Mouse (Mus musculus) lung, embryonic 15.5 days (tissue): ENCODE results near the gene Cetn3. TPM values are rescaled to one million over a fixed set of nuclear protein-coding genes. Genes with fewer than 3 reads are reported as not detected.

Experiments used
- ATAC-seq: fragments of 200-750 bp; cut with Nextera tagmentation; 2 replicates; pipeline ENCODE4 v1.8.0; 2017; ENCODE audit warnings: moderate number of reproducible peaks, borderline replicate concordance; ENCODE audit not compliant: low FRiP score, low TSS enrichment; ENCODE audit errors: extremely low read depth
- H3K27ac ChIP-seq: fragments of 300-500 bp; sonication (generic); 2 replicates; pipeline ENCODE4 v1.5.1; 2015; ENCODE audit warnings: moderate library complexity, mild to moderate bottlenecking, inconsistent platforms
- H3K27me3 ChIP-seq: fragments of 300-500 bp; sonication (generic); 2 replicates; pipeline ENCODE4 v1.6.1; 2015; ENCODE audit warnings: inconsistent platforms
- H3K36me3 ChIP-seq: fragments of 300-500 bp; sonication (generic); 2 replicates; pipeline ENCODE4 v1.6.1; 2015; ENCODE audit warnings: inconsistent platforms
- H3K4me1 ChIP-seq: fragments of 300-500 bp; sonication (generic); 2 replicates; pipeline ENCODE4 v1.6.1; 2015; ENCODE audit warnings: inconsistent platforms
- H3K4me2 ChIP-seq: fragments of 300-500 bp; sonication (generic); 2 replicates; pipeline ENCODE4 v1.6.1; 2015; ENCODE audit warnings: inconsistent platforms, mild to moderate bottlenecking, moderate library complexity
- H3K4me3 ChIP-seq: fragments of 300-500 bp; sonication (generic); 2 replicates; pipeline ENCODE4 v1.5.1; 2015; ENCODE audit warnings: mild to moderate bottlenecking, inconsistent platforms
- H3K9ac ChIP-seq: fragments of 300-500 bp; sonication (generic); 2 replicates; pipeline ENCODE4 v1.6.1; 2015; ENCODE audit warnings: inconsistent platforms
- H3K9me3 ChIP-seq: fragments of 300-500 bp; sonication (generic); 2 replicates; pipeline ENCODE4 v1.6.1; 2016; ENCODE audit warnings: inconsistent platforms
- WGBS: fragments of 180-500 bp; shearing (Covaris S2); methylation state at CpG from one replicate; pipeline ENCODE4 v1.1.7; 2015; 5-methylcytosine and 5-hydroxymethylcytosine counted together
- polyA plus RNA-seq: library from polyadenylated mRNA; unstranded; fragments of >200 nt; fragmentation: Nextera tagmentation; extraction: Ambion mirVana; gene quantifications from 2 replicates; pipeline ENCODE4 v1.2.1, GENCODE M21; 2015

The Cetn3 gene
- polyA plus RNA-seq, 1 experiment from 2014 or later: 195 TPM

DNA sequence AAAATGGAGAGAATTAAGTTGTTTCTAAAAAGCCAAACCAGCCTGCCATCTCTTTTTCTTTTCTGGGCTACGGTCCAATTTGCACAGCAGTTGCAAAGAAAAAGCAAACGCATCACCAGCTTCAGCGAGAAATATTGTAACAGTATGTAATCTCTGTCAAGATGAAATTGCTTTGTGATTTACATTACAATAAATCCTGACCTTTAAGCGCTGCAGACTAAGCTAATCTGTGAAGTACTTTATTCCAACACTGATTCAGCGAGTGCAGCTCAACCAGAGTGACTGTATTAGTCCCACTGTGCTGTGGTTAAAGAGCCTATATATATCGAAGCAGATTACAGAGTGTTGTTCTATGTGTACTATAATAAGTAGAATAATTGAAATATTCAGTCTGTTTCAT, 45.6 kb downstream of the Cetn3 start:
- Histone ChIP-seq H3K36me3 (no peaks in the 10 kb centered on the region), H3K4me2 (no peak overlapping the region), H3K9ac (no peak overlapping the region), H3K9me3 (no peaks in the 10 kb centered on the region), H3K4me3 (no peak overlapping the region), H3K27ac (no peak overlapping the region), H3K4me1 (no peaks in the 10 kb centered on the region), H3K27me3 (no peaks in the 10 kb centered on the region)
- no peak for ATAC-seq
- 38% methylated on average over 6 of the region's 6 CpGs for WGBS

DNA sequence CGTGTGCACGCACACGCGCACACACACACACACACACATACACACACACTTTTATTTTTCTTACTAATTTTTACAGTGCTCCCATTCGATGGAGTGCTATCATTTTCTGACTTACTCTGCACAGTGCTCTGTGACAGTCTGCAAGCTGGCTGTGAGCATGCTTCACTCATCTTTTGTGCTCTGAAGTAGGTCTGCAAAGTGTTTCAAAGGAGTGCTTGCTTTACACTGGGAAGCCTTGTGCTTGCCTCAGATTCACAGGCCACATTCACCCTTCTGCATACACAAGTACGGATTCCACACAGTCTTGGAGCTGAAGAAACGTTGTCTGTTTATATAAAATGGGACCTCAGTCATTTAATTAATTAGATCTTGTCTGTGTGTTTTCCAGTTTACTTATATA, 49.0 kb downstream of the Cetn3 start:
- Histone ChIP-seq H3K9ac (no peak overlapping the region), H3K27ac (no peak overlapping the region), H3K4me2 (no peak overlapping the region), H3K36me3 (no peaks in the 10 kb centered on the region), H3K27me3 (no peaks in the 10 kb centered on the region), H3K4me1 (0 out of 2 replicates have a peak, but pooled peaks cover 1% of the 10 kb centered on the region), H3K9me3 (no peaks in the 10 kb centered on the region), H3K4me3 (no peak overlapping the region)
- 71% methylated on average over 7 of the region's 7 CpGs for WGBS
- no peak for ATAC-seq

DNA sequence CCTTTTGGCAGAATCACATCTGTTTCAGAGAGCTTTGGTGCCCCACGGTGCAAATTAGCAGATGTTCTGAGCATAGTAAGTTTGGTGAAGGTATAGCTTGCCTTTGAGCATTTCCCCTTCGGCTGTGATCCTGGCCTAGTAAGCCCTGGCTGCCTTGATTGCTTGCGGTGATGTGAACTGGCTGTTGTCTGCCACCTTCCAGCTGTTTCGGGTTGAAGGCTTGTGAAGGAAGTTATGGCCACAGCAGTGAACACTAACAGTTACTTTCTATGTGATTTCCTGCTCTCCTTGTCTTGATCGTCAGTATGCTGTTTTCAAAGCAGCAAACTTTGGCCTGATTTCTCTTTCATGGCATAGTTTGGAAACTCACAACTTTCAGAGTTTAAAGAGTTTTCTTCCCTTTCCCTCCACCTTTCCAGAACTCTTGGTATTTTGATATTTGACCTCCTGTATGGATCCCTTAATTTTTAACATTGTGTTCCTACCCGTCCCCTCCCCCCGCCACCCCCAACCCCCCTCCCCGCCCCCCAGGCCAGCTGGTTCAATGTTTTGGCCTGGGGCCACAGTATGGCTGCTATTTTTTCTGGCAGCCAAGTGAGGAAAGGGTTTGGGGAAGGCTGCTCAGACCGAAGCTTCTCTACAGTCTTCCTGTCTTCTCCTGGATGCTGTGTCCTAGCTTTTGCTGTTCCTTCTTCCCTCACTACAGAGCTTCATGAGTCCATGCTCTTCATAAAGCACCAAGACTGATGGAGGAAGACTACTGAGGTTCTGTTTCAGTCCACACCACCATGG, 53.7 kb downstream of the Cetn3 start:
- ATAC-seq: peak; percentile 65; the same call in 1 of the 2 replicates
- Histone ChIP-seq H3K4me1 (0 out of 2 replicates have a peak, but pooled peaks cover 4% of the 10 kb centered on the region), H3K27ac (no peak overlapping the region; the same call in 1 of the 2 replicates), H3K36me3 (no peaks in the 10 kb centered on the region), H3K9me3 (no peaks in the 10 kb centered on the region), H3K27me3 (no peaks in the 10 kb centered on the region), H3K4me2 (no peak overlapping the region), H3K9ac (no peak overlapping the region), H3K4me3 (no peak overlapping the region)
- 44% methylated on average over 8 of the region's 9 CpGs for WGBS

DNA sequence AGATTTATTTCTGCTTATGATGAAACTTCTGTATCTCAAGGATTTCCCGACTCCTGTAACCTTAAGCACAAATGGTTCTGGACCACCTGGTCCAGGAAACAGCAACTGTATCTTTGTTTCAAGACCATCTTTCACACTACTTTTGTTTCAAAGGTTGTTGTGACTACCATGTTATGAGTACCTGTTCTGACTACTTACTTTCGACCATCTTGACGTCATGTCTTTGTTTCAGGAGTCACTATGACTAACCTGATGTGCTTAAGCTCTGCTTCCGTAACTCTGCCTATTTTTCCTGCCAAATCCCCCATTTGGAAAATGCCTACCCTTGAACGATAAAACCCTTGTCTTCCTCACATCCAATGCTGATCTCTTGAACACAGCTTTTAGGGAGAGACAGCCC, 55.1 kb downstream of the Cetn3 start:
- 0 out of 2 replicates have a peak, but pooled peaks cover 4% of the 10 kb centered on the region for H3K4me1 ChIP-seq
- H3K4me3 ChIP-seq: no peak overlapping the region
- H3K9ac ChIP-seq: no peak overlapping the region
- H3K27ac ChIP-seq: no peak overlapping the region
- H3K4me2 ChIP-seq: no peak overlapping the region
- WGBS: 88% methylated on average over 5 of the region's 5 CpGs
- ATAC-seq: no peak
- H3K36me3 ChIP-seq: no peaks in the 10 kb centered on the region
- H3K27me3 ChIP-seq: no peaks in the 10 kb centered on the region
- H3K9me3 ChIP-seq: no peaks in the 10 kb centered on the region

DNA sequence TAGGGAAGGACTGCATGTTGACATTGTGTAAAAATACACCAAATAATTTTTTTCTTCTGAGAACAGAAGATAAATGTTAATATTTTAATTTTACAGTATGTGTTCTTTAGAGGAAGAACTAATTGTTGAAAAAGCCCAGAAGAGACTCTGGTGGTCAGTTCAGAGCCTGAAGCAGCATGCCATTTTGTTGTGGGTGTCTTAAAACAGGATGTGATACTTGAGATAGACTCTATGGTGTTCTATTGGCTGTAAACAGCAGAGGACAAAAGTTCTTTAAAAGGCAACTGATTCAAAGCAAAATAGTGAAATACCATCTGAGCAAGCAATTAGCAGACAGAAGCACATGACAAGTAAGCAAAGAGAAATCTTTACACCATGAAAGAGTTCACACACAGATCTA, 56.1 kb downstream of the Cetn3 start:
- Histone ChIP-seq H3K4me1 (0 out of 2 replicates have a peak, but pooled peaks cover 4% of the 10 kb centered on the region), H3K36me3 (no peaks in the 10 kb centered on the region), H3K4me3 (no peak overlapping the region), H3K4me2 (no peak overlapping the region), H3K27me3 (no peaks in the 10 kb centered on the region), H3K27ac (no peak overlapping the region), H3K9ac (no peak overlapping the region), H3K9me3 (no peaks in the 10 kb centered on the region)
- ATAC-seq: no peak

DNA sequence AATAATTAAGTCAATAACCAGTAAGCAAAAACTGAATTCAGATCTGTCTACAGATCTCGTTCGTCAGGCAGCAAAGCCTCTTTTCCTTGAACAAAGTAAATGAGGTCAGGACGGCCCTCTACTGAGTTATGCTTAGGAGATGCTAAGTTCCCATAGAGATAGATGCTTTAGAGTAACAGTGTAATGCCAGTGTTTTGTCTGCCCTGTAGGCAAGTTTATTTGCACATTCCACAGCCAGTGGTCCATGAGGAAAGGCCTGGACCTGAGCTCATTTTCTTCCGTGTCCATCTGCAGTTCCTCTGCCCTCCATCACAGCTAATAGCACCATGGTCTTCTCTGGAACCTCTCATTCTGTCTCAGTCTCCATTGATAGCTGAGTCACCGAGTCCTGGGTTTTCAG, 57.4 kb downstream of the Cetn3 start:
- Histone ChIP-seq H3K36me3 (no peaks in the 10 kb centered on the region), H3K4me2 (no peak overlapping the region), H3K4me3 (no peak overlapping the region), H3K9ac (no peak overlapping the region), H3K4me1 (0 out of 2 replicates have a peak, but pooled peaks cover 4% of the 10 kb centered on the region), H3K27ac (no peak overlapping the region), H3K27me3 (no peaks in the 10 kb centered on the region), H3K9me3 (no peaks in the 10 kb centered on the region)
- WGBS: 73% methylated on average over 5 of the region's 5 CpGs
- no peak for ATAC-seq

DNA sequence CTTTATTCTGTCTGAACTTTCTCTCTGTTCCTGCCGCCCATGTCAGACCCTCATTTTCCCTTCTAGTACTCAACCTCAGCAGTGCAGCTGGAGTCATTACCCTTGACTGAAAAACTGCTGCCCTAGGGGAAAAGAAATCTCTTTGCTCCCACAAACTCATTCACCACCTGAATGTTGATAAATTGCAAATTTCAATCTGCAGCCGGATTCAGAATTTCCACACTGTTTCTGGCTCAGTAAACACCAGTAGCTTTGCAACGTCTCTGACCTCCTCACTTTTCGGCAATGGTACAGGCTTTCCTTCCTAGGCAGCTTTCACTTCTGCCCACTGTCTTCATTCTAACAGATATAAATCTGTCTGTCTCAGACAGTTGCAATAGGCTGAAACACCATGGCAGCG, 57.8 kb downstream of the Cetn3 start:
- no peak overlapping the region for H3K9ac ChIP-seq
- H3K36me3 ChIP-seq: no peaks in the 10 kb centered on the region
- no peaks in the 10 kb centered on the region for H3K27me3 ChIP-seq
- H3K27ac ChIP-seq: no peak overlapping the region
- no peak for ATAC-seq
- H3K9me3 ChIP-seq: no peaks in the 10 kb centered on the region
- no peak overlapping the region for H3K4me3 ChIP-seq
- H3K4me2 ChIP-seq: no peak overlapping the region
- H3K4me1 ChIP-seq: 0 out of 2 replicates have a peak, but pooled peaks cover 4% of the 10 kb centered on the region
- 78% methylated on average over 5 of the region's 5 CpGs for WGBS

DNA sequence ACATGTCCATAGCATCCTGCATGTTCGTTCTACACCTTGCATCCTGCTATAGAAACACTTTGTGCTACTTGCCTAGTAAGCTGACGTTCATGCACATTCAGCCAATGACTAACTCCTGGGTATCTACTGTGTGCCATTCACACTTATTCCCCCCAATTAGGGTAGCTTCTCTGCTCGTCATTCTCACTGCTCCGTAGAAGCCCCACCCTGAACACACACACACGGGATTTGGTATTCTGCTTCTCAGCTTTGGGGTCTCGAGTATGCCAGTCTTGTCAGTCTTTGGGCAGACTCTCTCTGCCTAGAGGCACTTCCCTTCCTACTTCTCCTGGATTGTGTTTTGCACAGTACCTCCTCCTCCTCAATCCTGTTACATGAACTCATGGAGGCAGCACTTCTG, 59.4 kb downstream of the Cetn3 start:
- Histone ChIP-seq H3K9me3 (no peaks in the 10 kb centered on the region), H3K9ac (no peak overlapping the region), H3K27me3 (no peaks in the 10 kb centered on the region), H3K4me3 (no peak overlapping the region), H3K36me3 (no peaks in the 10 kb centered on the region), H3K4me1 (no peaks in the 10 kb centered on the region), H3K4me2 (no peak overlapping the region), H3K27ac (no peak overlapping the region)
- 76% methylated on average over 6 of the region's 6 CpGs for WGBS
- ATAC-seq: no peak

Other genes with a start within 250 kb of the Cetn3 start
- 2.1 and 2.4 TPM in 2 replicates for gene Adgrv1, start 149.9 kb upstream of the Cetn3 start, polyA plus RNA-seq
- 23.8 and 27.7 TPM in 2 replicates for gene Lysmd3, start 125.4 kb upstream of the Cetn3 start, polyA plus RNA-seq
- gene Polr3g, start 72.1 kb upstream of the Cetn3 start, polyA plus RNA-seq: 12.1 and 12.5 TPM in 2 replicates
- gene Mblac2, start 71.7 kb upstream of the Cetn3 start, polyA plus RNA-seq: 4.8 and 6.3 TPM in 2 replicates